Mouse (Mus musculus) liver, postnatal 0 days (tissue): ENCODE measurements around the gene Ccl26.

Source experiments
- CTCF ChIP-seq: sonication (generic); IDR thresholded peaks from 2 replicates; pipeline ENCODE4 v1.5.1; 2016; ENCODE audit warnings: antibody characterized with exemption, low read depth
- EP300 ChIP-seq: IDR thresholded peaks from 2 replicates; pipeline ENCODE4 v1.6.1; 2016; ENCODE audit warnings: antibody characterized with exemption, low read depth, mild to moderate bottlenecking

DNA sequence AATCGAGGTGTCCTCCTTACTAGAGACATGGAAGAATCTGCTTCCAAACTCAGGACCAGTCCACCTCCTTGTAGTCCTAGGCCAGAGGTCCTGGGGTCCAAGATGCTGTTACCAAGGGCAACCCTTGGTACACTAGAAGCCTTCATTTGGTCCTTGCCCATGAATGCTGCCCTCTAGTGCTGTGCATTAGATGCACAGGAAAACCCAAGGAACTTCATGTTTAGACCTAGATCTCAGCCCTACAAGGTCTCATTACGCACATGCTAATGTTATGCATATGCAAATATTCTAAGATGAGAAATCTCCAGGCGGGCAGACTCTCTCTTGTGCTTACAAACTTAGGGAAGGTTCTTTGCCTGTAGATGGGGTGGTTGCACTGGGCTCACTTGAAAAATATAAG lies 34.1 kb downstream of the Ccl26 start:
- TF ChIP-seq CTCF (peak; percentile 42), EP300 (no peak)
